Mouse (Mus musculus): Measurements from ENCODE around the gene Ror1.

Gene Ror1

DNA sequence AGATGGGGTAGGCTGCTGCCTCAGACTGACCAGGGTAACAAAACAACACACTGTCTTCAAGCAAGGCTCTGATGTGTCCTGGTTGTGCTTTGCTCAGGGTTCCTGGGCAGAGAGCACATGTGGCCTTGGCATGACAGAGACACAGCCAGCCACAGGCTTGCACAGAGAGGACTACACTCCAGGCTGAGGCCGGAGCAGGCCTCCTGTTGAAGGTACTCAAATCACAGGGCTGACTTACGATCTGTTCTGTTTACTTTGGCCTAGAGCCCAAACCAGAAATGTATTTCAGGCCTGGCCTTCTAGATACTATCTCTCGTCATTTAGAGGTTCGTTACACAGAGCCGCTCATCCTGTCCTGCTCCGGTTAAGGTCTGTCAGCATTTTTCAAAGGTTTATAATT, 226.2 kb downstream of the Ror1 start:
- no peak for TF ChIP-seq GATA4 (IDR thresholded peaks at IDR 0.05; ENCODE audit: insufficient replicate concordance, low read length)

DNA sequence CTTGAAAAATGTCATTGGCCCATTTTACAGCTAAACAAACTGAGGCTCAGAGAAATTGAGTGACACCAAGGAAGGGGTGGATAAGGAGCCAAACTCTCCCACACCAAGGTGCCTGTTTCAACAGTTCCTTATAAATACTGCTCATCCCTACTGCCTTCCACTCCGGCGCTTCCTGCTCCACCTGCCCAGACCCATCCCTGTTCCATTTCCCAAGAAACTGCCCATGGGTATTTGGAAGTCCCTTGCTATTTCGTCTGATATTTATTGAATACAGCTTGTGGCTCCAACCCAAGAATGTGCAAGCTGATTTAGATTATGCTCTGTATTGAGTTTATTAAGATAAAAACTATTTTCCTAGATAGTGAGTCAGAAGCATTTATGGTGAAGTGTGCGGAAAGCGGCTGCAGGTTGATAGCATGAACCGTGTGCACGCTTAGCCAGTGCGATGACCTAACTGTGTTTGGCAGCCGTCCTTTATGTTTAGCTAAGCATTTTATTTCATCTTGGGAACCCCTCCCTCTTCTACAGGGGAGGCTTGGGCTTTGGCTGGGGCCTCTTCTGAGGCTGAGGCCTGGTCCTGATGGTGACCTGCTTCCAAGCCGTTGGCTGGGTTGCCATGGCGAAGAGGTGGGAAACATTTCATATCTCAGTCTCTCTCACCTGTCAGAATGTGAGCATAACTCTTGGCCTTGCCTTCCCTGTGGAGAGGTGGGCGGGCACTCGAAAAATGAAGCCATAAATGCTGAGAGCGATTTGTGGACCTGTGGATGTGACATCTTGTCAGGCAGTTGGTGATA, 229.3 kb downstream of the Ror1 start:
- no peak for TF ChIP-seq GATA4 (IDR thresholded peaks at IDR 0.05; ENCODE audit: insufficient replicate concordance, low read length)

DNA sequence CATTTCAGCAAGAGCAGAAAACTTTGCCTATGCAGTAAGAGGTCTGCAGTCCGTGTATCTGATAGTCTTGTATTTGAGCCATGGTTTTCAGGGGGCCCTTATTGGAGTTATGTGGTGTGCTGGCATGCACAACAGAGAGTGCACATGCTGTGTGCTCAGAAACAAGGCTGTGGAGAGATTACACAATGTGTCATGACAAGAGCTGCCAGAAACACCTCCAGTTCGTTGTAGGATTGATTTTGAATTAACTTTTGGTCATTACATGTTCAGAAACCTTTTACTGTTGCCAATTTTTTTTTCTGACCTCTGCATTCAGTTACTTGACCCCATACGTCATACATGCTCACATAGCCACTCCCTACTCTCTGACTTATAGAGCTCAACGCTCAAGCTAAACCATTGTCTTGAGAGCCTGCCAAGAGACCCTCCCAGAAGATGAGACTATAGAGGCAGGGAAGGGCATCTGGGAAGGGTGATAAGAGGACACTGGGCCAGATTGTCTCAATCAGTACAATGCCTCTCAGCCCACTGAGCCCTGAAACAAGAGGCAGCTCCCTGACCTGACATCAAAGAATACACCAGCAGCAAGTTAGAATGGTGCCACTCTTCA, 232.9 kb downstream of the Ror1 start:
- no peak for TF ChIP-seq GATA4 (IDR thresholded peaks at IDR 0.05; ENCODE audit: insufficient replicate concordance, low read length)

DNA sequence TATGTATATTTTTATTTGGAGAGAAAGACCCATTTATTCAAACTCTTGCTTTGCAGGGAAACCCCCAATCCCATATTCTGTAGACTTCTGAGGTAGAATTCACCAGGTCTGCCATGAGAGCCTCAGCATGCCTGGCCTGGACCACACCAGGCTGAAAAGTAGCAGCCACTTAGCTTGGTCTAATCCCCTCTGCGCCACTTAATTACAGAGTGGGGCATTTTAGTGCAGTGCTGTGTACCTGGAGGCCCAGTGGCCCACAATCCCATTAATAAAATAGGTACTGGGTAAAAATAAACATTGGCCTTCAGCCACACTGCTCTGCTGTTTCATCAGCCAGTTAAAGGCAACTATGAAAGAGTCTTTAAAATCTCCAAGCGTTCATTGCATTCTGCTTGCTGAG, 239.6 kb downstream of the Ror1 start:
- no peak for TF ChIP-seq GATA4 (IDR thresholded peaks at IDR 0.05; ENCODE audit: insufficient replicate concordance, low read length)

DNA sequence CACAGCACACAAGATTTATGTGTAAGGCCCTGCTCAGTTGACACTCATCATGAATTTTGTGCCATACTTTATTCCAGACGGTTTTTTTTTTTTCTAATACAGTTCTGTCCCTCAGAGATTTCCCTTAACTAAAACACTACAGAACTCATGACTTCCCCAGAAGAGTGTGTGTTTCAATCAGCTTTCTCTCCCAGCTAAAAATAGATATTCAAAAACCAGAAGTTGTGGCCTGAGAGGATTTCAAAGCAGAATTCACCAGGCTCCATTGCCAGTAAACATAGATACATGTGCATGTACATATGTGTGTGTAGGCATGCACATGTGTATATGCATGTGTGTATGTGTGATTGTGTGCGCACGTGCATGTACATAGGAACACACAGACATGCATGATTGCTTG, 252.2 kb downstream of the Ror1 start:
- TF ChIP-seq GATA4 (IDR thresholded peaks at IDR 0.05; ENCODE audit: insufficient replicate concordance, low read length): no peak

DNA sequence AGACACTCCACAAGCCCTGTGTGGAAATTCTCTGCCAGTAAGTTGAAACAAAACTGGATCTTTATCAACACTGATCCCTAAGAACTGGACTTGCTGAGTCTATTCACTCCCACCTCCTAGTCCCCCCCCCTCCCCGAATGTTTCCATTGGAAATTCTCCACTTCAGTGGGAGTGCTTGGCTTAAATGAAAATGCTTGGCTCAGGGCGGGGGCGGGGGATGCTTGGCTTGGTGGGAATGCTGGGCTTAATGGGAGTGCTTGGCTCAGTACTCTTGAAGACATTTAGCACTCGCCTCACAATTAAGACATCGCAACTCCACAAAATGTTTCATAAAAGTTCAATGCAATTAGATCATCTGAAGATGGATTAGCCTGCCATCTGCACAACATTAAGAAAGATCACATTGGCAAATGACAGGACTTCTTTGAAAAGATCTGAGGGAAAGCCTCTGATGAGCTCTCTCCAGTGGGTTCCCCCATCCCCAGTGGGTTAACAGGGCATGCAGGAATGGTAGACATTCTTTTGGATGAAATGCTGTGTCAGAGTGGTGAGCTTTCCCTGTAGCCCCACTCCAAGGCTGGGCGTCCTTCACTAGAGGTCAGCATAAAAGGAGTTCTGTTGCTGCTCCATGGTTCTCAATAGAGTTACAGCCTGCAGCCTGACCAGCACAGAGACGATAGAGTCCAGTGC, 254.7 kb downstream of the Ror1 start:
- no peak for TF ChIP-seq GATA4 (IDR thresholded peaks at IDR 0.05; ENCODE audit: insufficient replicate concordance, low read length)

DNA sequence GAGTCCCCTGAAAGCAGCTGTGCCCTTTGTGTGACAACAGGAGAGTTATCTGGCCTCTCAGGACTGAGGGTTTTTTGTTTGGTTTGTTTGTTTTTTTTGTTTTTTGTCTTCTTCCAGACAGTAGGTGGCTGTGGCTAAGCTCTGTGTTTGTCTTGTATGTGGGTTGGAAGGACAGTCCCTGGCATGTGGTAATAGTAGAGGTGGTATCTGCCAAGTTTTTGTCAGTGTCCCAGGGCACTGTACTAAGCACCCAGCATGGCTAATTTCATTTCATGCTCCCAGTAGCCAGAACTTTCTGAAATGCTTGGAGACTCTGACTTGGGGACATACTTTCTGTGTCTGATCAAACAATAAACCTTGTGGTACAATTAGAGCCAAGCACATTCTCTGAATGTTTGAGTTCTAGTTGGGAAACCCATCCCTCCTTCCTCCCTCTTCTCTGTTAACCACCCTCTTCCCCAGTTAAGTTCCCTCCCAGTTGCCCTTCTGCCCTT, 256.3 kb downstream of the Ror1 start:
- TF ChIP-seq GATA4 (IDR thresholded peaks at IDR 0.05; ENCODE audit: insufficient replicate concordance, low read length): no peak

DNA sequence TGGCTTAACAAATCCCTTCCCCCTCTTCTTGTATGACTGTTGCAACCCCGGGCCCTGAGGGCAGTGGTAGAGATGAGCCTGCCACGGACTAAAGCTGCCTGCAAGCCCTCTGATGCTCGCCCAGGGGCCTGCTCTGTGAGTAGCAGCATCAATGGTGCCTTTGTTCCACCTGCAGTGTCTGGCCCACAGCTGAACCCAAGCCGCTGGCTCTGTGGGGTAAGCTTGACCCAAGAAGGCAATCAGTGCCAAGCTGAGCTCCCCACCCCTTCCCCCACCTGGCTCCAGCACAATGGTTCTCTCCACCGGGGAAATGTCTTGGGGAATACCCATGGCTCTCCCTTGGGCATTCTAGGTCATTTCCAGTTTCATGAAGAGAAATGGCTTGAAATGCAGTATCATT, 260.0 kb downstream of the Ror1 start:
- TF ChIP-seq GATA4 (IDR thresholded peaks at IDR 0.05; ENCODE audit: insufficient replicate concordance, low read length): no peak

DNA sequence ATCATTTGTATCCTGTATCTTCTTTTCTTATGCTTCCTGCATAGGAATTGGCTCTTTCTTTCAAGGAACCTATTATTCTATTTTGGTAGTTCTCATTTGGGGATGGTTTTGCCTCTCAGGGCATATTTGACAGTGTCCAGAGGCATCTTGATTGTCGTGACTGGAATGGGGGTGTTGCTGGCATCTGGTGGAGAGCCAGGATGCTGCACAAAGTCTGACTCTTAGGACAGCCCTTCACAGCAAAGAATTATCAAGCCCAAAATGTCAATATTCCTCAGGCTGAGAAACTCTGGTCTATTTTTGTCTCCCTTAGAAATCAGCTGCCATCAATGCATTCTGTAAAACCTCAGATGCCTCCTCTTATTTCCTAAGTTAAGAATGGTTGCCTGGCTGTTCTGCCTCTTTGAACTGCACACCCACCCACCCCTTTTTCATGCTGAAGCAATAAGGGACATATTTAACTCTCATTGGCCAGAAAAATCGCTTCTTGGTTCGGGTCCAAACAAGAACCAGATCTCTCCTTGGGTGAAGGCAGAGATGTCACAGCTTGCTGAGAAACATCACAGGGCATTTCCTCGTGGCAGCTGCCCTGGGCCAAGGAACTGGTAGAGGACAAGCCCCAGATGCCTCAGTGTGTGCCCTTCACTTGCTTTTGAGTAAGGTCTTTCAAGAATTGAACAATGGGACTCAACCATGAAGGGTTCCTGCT, 262.4 kb downstream of the Ror1 start:
- TF ChIP-seq GATA4 (IDR thresholded peaks at IDR 0.05; ENCODE audit: insufficient replicate concordance, low read length): no peak

DNA sequence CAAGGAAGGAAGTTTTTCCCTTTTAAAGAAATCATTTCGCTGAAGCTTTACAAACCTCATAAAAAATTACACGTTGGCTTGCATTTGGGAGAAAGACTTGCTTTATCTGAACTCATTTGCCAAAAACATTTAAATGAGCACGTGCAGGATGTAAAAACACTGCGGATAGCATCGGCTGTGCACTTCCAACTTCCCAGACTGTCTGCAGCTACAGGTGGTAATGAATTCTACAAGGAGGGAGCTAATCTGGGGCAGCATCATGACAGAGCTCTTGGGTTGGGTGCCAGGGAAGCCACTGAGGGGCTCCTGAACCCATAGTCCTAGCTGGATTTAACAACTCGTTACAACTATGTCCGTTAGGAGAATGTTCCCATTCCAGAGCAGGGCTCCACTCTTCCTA, 268.1 kb downstream of the Ror1 start:
- no peak for TF ChIP-seq GATA4 (IDR thresholded peaks at IDR 0.05; ENCODE audit: insufficient replicate concordance, low read length)

DNA sequence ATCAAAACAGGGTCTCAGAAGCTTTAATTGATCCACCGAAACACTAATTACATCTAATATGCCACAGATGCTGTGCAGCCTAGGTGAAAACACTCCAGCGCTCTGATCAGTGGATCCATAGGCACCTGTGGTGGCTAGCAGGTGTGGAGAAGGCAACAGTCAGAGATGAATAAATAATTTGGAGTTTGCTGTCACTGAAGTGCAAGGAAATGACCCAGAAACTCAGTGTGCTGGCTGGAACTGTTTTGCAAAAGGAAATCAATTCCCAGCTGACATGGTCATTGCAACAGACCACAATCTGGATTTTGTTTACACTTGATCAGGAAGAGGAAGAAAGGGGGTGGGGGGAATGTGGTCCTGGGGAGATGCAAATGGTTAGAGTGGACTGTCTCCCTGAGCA, 273.1 kb downstream of the Ror1 start:
- no peak for TF ChIP-seq GATA4 (IDR thresholded peaks at IDR 0.05; ENCODE audit: insufficient replicate concordance, low read length)

DNA sequence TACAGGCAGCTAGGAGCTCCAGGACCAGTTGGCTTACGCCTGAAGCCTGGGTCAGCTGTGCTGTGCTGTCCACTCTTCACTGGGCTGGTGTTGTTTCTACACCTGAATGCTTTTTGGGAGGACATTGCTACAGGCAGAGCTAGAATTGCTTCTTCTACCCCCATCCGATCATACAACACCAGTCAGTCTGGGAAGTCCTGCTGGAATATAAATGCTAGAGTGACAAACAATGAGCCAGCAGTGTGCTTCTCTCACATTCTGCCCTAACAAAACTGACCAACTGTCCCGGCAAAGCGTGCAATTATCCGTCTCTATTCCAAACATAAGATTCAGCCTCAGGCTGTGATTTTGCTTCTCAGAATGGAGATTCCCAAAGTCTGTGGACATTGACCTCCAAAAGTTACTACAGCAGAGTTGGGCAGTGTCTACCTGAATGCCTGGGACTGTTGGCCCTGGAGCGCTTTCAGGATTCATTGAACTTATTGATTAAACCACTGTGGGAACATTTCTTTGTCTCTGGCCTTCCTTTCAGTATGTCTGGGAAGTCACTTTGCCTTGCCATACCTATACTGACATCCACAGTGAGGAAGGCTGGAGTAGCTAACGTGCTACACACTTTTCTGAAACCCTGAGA, 274.1 kb downstream of the Ror1 start:
- TF ChIP-seq GATA4 (IDR thresholded peaks at IDR 0.05; ENCODE audit: insufficient replicate concordance, low read length): no peak

DNA sequence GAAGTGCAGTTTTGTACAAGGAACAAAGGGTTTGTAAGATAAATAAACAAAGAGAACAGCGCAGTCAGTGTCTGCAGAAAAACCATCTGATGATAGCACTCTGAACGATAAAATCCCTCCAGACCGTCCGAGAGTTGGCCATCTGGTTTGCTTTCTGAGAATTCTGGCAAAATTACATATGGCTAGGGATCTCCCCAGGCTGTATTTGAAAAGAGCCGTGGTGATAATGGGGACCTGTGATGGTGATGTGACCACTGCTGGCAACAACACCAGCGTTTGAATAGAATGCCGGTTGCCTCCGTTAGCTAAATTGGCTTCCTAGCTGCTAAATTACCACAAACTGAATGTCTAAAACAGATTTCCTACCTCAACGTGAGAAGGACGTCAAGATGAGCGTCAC, 277.2 kb downstream of the Ror1 start:
- TF ChIP-seq GATA4 (IDR thresholded peaks at IDR 0.05; ENCODE audit: insufficient replicate concordance, low read length): no peak

DNA sequence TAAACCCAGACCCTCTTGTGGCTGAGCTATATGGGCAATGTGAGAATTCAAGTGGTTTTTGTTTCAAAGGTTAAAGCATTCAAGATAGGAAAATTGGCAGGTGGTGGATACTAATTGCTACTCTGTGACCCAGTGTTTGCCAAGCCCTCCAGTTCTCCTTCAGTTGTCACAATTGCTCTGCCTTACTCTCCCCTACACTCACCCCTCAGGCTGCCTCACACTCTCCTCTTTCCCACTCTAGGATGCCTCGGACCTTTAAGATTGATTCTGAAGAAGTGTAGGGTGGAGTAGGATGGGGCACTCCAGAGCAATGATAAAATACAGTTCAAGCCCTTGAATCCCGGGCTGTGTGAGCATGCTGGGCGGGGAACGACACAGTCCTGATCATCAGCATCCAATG, 278.2 kb downstream of the Ror1 start:
- no peak for TF ChIP-seq GATA4 (IDR thresholded peaks at IDR 0.05; ENCODE audit: insufficient replicate concordance, low read length)

DNA sequence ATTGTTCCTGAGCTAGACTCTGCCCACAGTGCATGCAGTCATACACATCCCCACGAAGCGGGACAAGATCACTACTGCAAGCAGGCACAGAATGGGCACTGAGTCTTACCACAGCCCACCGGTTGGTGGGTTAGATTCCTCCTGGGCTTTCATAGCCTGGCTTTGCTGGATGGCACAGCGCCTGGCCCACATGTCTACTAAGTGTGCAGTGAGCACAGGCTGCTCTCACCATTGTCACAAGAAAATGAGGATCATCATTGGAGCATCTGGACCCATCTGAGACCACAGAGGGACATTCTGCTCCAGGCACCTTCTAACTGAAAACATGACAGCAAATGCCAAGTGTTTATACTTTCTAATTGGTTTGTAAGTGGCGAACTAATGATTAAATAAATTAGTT, 279.7 kb downstream of the Ror1 start:
- no peak for TF ChIP-seq GATA4 (IDR thresholded peaks at IDR 0.05; ENCODE audit: insufficient replicate concordance, low read length)

Measured in liver, adult (tissue).